Mouse (Mus musculus) embryonic fibroblast, embryonic 13.5 days (primary cell): ENCODE data around the gene Ercc6l2.

Source experiments
- CTCF ChIP-seq: IDR thresholded peaks from 2 replicates; pipeline ENCODE4 v1.5.1; 2011; ENCODE audit warnings: mild to moderate bottlenecking, control low read depth, low read length, moderate library complexity, borderline replicate concordance; ENCODE audit not compliant: insufficient read depth
- POLR2A ChIP-seq: IDR thresholded peaks from 2 replicates; pipeline ENCODE4 v1.6.1; 2011; ENCODE audit warnings: low read depth, mild to moderate bottlenecking, control low read depth, low read length, moderate library complexity

DNA sequence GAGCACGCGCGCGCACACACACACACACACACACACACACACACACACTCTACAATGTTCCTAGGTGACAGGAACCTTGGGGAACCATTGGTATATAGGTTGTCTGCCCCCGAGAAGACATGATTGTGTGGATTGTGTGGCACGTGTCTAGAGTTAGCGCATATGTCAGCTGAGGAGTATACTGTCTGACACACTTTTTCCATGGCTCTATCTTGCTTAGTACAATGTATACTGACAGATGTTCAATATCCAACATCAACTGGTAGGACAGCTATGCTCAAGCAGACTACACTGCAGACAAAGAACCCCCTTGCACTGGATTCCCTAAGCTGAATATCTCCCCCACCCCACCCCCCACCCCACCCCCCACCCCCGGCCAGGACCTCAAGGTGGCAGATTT lies 101.5 kb downstream of the Ercc6l2 start:
- TF ChIP-seq CTCF (no peak), POLR2A (no peak)
